Mouse (Mus musculus) MN1 (cell line): Measurements from ENCODE around the gene Zdhhc20.
"Not testable (repeated sequence)": the region's sequence is repeated elsewhere in the genome, so short reads cannot be mapped to it uniquely, and the experiment has no call there.

Experiments used
- DNase-seq: peaks from one replicate; pipeline ENCODE4 v3.0.0-alpha.2; 2016; ENCODE audit warnings: low spot score

Gene Zdhhc20

DNA sequence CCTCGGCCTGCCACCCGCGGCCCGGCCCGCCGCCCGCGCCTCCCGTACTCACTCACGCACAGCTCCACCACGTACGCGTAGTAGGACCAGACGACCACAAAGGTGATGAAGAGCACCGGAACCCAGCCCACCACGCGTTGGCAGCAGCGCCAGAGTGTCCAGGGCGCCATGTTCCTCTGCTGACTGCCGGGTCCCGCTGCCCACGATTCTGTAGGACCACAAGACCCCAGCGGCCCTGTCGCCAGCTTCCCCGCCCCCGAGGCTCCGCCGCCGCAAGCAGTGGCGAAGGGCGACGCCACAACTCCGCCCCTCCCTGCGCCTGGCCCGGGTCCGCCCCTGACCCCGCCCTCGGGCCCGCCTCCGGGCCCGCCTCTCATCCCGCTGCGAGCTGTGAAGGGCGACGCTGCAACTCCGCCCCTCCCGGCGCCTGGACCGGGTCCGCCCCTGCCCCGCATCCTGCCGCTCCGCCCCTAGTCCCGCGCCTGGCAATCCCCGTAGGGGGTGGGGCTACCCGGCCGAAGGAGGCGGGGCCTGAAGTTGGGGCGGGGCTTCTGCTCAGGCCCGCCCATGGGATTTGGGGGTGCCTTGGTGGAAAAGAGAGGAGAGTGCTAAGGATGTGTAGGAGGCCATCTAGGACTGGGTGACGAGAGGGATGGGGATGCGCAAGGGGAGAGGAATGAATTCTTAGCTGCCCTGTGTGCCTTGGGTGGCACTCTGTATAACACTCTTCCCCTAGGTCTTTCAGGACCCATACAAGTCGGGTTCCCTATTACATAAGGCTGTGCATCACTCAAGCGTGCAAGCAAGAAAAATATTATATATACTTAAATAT is at the start of gene Zdhhc20:
TSS of gene Zdhhc20 (minus strand) at position 266 of the 832 bp plus-strand sequence.
- DNase-seq, result peak; percentile 95

DNA sequence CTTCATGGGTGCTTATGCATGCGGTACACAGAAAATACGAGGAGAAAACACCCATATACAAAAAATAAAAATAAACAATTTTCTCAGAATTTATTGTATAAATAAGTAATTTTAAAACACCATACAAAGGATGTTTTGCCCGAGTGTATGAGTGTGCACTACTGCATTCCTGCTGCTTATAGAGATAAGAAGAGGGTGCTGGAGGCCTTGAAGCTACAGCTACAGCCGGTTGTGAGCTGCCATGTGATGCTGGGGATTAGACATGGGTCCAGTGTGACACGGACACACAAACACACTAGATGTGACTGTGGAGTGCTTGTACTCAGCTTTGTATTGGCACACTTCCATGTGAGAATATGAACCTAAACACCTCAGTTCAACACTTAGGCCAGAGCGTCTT is 47.2 kb upstream of the Zdhhc20 start:
- DNase-seq, result no peak

DNA sequence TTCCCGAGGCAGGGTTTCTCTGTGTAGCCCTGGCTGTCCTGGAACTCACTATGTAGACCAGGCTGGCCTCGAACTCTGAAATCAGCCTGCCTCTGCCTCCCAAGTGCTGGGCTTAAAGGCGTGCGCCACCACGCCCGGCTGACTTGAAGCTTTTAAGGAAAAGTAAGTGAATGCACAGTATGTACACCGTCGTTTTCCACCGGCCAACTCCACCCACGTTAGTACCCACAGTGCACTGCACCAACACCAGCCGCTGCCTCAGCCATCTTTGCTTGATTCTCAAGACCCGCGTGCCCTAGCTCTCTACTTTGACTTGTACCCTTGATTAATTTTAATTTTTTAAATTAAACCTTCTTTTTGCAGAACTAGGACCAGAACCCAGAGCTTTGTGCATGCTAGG is 44.6 kb upstream of the Zdhhc20 start:
- no peak for DNase-seq

DNA sequence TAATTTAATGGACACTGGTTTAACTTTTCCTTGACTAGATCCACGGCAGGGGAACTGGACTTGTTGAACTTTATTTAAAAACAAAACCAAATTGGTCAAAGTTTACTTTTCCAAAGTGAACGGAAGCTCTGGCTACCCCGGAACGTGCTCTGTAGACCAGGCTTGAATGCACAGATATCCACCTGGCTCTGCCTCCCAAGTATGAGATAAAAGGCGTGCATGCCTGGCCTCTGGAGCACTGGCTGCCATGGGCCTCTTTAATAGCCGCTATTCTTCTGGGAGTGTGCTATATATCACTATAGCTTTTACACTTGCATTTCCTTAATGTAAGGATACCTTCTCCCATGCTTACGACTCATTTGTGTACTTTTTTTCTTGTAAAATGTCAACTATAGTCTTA is 43.5 kb upstream of the Zdhhc20 start:
- no peak for DNase-seq

DNA sequence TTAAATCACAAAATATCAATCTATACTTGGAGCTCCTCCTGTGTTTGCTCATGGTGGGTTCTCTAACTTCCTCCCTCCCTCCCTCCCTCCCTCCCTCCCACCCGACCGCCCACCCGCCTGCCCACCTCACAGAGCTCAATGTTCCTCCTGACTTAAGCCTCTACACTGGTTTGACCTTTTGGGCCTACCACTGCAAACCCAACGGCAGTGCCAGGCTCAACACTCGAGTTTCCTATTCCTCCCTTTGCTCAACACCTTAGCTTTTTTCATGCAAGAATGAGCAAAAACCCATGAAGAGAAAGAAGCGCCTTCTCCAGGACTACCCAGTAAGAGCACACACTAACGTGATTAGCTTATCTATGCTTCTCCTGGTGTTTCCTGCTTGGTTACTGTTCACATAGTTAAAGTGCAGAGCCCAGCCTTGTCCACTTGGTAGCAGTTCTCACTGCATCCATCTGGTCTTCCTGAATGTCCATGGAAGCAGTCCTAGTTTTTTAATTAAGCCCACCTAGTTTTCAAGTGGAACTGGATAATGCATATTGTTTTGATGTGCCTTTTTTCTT is 42.9 kb upstream of the Zdhhc20 start:
- peak; percentile 38 for DNase-seq

DNA sequence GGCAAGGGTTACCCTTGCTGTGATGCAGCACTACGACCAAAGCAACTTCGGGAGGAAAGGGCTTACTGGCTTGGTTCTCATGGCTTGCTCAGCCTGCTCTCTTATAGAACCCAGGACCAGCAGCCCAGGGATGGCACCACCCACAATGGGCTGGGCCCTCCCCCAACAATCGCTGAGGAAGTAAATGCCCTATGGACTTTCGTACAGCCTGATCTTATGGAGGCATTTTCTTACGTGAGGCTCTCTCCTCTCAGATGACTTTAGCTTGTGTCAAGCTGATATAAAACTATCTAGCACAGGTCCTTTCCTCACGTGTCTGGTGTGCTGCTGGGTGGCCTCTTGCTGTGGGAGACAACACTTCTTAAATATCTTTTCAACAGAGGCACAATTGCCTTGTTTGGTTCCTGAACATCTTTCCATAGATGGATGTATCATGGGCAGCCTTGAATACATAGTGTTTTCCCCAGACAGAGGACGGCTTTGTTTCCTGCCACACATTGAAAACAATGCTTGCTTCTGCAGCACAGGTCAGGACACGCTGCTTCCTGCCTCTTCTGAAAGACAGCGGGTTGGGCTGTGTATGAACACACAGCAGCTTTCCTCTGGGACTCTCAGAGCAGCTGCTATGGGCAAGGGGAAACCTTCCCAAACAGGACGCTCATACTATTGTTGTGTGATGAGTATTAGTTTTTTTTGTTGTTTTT is 31.5 kb upstream of the Zdhhc20 start:
- no peak for DNase-seq

DNA sequence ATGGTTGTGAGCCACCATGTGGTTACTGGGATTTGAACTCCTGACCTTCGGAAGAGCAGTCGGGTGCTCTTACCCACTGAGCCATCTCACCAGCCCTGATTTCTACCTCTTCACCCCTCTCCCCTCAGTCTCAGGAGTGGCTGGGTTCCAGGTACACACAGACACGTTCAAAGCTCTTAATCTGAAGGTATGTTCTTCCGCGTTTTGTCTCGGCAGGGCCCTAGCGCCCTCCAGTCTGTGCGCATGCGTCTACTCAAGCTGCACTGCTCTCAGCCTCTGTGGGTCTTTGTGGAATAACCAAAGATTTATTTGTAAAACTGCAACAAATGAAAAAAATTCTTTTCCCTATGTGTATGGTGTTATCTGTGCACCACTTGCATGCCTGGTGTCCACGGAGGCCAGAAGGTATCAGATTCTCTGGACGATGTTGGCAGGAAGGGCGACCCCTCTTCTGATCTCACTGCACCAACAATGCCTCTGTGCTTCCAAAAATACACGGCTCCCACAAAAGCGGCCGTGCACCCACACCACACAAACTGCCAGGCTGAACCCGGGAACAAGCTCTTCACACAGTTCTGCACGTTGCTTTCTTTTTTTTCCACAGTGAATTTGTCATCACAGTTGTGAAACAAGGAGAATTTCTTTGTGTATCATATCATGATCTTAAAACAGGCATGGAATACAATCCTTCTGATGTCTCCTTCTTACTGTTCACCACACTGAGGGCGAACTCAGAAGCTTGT is 30.7 kb upstream of the Zdhhc20 start:
- DNase-seq, result no peak

DNA sequence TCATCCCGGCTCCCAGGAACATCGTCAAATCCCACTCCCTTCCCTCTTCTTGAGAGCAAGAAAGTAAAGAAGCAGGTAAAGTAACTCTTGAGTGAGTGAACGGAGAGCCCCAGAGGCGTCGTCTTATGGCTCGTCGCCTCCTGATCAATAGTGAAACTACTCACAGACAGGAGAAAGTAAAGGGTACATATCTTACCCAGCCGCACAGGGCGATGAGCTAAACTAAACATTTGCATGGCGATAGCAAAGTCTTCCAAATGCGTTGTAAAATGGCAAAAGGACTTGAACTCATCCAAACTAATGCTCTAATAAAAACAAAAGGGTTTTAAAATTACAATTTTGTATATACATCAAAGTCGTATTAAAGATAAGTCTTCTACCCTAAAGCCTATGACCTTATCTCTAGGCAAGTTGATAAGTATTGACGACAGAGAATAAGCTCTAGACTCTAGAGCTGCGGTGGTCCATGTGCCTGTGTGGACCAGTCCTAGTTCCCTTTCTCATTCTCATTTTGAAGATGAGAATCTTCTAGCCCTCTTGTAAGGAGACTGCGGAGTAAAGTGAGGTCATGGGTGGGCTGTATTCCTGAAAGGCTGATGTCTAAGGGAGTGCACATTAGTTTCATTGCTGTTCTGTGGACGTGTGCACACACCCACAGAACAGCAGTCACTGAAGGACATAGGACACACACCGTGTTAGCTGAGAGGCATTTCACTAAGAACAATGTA is 29.2 kb upstream of the Zdhhc20 start:
- no peak for DNase-seq

DNA sequence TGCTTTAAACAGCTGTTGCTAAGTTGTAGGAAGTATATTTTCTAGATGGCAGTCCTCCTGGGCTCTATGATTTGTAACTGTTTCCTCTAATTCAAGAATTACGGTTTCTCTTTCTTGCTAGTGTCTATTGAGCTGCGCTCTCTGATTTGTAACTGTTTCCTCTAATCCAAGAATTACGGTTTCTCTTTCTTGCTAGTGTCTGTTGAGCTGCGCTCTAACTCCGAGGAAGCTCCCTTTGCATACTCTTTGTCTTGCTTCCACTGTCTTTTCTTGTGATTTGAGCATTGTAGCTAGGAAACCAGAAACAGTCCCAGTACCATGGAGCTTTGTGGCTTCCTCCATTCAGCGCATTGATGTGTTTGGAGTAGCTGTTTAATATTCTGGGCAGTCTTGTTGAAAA is 25.3 kb upstream of the Zdhhc20 start:
- DNase-seq, result no peak

DNA sequence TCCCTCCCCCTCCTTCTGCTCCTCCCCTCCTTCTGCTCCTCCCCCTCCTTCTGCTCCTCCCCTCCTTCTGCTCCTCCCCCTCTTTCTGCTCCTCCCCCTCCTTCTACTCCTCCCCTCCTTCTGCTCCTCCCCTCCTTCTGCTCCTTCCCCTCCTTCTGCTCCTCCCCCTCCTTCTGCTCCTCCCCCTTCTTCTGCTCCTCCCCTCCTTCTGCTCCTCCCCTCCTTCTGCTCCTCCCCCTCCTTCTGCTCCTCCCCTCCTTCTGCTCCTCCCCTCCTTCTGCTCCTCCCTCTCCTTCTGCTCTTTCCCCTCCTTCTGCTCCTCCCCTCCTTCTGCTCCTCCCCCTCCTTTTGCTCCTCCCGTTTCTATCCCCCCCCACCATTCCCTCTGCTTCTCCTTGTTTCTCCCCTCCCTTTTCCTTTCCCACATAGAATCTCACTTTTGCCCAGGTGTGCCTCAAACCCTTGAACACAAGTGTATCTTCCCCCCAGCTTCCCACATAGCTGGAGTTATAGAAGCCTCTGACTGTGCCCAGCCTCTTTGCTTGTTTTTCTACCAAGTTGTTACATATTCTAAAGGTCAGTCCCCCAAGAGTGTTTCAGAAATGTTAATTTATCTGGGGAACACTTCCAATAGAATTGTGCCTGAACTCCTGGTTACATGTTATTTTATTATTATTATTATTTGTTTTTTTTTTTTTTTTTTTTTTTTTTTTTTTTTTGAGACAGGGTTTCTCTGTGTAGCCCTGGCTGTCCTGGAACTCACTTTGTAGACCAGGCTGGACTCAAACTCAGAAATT is 22.3 kb upstream of the Zdhhc20 start:
- DNase-seq, result not testable (repeated sequence)

DNA sequence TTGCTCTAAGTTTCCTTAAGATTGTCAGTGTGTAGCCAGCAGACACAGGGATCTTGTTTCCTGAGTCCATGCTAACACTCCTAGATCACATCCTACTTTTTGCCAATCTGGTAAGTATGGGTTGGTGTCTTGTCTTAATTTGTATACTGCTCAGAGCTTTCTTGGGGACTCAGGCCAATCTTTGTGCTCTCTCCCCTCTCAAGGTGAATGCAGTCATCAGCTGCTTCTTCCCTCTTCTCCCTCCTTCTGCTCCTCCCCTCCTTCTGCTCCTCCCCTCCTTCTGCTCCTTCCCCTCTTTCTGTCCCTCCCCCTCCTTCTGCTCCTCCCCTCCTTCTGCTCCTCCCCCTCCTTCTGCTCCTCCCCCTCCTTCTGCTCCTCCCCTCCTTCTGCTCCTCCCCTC is 21.7 kb upstream of the Zdhhc20 start:
- not testable (repeated sequence) for DNase-seq

DNA sequence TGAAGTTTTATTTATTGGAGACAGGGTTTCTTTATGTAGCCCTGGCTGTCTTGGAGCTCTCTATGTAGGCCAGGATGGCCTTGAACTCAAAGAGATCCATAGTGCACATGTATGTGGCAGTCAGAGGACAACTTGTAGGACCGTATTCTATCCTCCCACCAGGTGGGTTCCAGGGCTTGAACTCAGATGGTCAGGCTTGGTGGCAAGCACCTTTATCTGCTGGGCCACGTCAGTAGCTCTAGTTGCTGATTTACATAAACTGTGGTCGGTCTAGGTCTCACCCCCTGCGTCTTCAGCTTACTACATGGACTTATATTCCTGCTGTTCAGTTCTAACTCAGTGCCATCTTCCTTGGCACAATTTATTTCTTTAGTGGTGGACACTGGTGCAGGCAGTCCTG is 21.2 kb upstream of the Zdhhc20 start:
- DNase-seq, result no peak

DNA sequence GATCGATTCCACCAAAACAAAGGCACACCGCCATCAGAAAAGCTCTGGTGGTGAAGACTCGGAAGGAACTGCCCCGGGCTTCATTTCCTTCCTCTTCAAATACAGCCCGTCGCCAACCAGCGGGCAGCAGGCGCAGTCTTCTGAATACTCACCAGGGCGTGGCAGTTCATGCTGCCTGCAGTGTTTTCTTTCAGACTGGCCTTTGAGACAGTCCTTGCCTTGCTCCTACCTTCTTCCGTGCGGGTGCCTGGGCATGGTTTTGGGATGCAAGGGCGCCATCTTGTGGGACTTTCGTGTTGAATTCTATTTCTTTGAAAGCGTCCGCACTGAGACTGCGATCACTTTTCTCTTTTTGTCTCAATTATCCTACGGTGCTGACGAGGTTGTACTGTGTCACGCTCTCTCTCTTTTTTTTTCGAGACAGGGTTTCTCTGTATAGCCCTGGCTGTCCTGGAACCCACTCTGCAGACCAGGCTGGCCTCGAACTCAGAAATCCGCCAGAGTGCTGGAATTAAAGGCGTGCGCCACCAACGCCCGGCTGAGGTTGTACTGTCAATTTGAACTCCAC is 20.5 kb upstream of the Zdhhc20 start:
- DNase-seq, result peak; percentile 92

DNA sequence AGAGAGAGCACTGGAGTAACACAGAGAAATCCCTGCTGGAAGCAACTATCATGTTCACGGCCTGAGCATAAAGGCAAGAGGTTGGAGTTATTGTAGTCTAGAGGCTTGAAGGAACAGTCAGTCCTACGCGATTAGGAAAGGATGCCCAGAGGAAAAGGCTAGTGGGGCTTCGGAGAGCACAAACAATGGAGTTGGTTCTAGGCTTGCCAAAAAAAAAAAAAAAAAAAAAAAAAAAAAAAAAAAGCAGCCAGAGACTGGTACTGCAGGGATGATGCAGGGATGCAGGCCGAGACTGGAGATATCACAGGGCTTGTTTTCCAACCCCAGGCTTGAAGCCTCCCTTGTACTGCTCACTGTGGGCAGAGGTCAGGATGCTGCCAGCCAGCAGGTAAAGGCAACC is 19.2 kb upstream of the Zdhhc20 start:
- DNase-seq, result peak; percentile 17

DNA sequence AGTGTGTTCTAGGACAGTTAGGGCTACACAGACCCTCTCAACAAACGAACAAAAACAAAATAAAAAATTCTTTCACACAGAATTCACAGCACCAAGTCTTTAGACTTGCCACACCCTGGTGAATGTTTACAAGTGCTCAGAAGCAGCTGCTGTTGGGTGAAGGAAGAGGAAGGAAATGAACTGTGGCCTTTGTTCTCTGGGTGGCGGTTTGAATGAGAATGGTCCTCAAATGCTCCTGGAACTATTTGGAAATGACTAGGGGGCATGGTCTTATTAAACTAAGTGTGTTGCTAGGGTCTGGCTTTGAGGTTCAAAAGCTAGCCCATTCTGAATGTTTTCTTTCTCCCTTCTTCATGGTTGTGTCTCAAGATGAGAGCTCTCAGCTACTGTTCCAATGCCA is 18.4 kb upstream of the Zdhhc20 start:
- no peak for DNase-seq

DNA sequence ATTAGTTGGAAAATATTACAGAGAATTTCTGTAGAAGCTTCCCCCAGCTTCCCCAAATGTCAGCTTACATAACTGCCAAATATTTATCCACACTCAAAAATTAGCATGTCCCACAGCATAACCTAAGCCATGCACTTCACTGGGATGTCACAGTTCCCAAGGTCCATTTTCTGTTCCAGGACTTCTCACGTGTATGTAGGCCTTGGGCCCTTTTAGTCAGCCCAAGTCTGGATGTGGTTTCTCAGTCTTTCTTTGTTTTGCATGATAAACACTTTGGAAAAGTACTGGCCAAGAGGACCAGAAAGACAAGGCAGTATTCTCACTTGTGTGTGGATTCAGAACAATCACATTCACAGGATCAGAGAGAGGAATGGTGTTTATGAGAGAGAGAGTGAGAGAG is 11.9 kb upstream of the Zdhhc20 start:
- no peak for DNase-seq

DNA sequence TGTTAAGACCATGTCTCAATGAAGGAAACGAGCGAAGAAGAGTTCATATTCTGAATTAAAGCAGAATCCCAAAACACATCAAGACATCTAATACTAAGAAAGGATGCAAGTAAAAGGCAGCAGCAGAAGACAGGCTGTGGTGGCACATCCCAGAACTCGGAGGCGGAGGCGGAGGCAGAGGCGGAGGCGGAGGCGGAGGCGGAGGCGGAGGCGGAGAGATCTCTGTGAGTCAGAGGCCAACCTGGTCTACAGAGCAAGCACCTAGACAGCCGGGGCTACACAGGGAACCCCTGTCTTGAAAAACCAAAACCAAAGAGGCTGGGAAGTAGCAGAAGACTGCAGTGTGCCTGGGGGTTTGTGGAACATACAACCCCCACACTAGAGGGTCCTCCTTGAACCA is 6.8 kb upstream of the Zdhhc20 start:
- no peak for DNase-seq

DNA sequence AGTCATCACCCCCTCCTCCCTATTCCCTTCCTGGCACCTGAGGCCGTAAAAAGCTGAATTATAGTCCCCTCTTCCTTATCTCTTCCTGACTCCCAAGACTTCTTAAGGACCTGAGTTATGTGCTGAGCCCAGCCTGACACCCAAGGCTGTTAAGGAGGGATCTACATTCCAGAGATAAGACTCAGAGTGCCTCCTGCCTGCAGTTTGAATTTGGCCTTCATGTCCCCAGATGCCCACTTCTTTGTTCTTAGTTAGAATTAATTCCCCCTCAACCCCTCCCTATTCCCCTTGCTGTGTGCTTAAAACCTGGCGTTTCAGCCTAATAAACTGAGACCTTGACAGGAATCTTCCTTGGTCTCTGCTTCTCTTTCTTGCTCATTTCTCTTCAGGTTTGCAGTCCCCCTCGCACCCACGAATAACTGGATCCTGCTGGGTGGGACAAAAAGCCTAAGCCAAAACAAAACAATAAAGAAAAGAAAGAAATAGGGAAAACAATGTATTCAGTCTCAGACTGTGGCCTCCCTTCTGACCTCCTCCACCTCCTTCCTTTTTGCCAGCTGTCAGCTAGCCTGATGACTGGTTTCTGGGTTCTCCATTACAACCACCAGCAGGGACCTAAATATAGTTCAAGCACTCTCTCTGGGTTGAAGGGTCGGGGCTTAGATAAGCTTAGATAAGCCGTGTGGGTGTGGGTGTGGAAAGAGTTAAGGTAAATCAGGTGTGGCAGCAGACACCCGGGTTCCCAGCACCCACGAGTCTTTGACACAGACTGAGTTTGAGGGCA is 6.2 kb upstream of the Zdhhc20 start:
- not testable (repeated sequence) for DNase-seq

DNA sequence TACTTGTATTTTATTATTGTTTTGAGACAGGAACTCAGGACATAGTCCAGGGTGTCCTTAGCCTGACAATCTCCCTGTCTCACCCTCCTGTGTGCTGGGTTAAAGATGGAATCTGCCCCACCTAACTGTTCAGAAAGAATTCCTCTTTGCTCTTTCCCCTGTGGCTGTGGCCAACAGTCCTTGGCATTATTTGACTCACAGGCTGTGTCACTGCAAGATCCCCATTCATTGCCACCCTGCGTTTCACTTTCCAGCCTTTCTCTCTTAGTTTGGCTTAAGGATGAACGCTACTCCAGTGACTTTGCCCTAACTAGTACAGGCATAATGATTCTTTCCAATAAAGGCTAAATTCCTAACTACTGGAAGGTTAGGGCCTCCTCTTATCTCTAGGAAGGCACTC is 4.3 kb upstream of the Zdhhc20 start:
- no peak for DNase-seq

DNA sequence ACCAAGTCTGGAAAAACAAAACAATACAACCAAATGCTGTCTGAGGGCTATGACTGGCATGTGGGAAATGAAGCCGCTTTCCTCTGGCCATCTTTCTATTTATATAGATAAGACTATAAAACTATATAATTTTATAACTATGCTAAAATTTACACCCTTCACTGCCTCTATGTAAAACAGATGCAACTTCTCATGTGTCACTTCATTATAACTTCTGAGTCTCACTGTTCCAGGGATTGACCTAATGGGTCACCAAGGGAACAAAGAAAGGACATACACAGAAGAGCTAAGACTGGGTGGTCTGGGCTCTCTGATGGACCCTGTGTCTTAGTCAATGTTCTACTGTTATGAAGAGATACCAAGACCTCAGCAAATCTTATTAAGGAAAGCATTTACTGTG is 2.9 kb upstream of the Zdhhc20 start:
- DNase-seq, result no peak
